Mouse (Mus musculus) midbrain, postnatal 0 days (tissue): Measurements from ENCODE around the gene Myh9. TPM values are rescaled to one million over a fixed set of nuclear protein-coding genes. Genes with fewer than 3 reads are reported as not detected.

Experiments
- ATAC-seq: fragments of 200-750 bp; cut with Nextera tagmentation; 2 replicates; pipeline ENCODE4 v1.8.0; 2017; ENCODE audit warnings: moderate number of reproducible peaks, mild to moderate bottlenecking, moderate TSS enrichment, moderate library complexity; ENCODE audit not compliant: low FRiP score
- DNase-seq: peaks from one replicate; pipeline ENCODE4 v3.0.0-alpha.2; 2015; ENCODE audit warnings: low spot score
- H3K27ac ChIP-seq: fragments of 300-500 bp; sonication (generic); 2 replicates; pipeline ENCODE4 v1.5.1; 2014; ENCODE audit warnings: low read depth, mild to moderate bottlenecking, low read length, mixed read lengths
- H3K27me3 ChIP-seq: fragments of 300-500 bp; sonication (generic); 2 replicates; pipeline ENCODE4 v1.6.1; 2014; ENCODE audit warnings: low read length, control low read depth, mixed read lengths; ENCODE audit not compliant: insufficient read depth
- H3K36me3 ChIP-seq: fragments of 300-500 bp; sonication (generic); 2 replicates; pipeline ENCODE4 v1.6.1; 2014; ENCODE audit warnings: low read length, control low read depth, mixed read lengths; ENCODE audit not compliant: insufficient read depth
- H3K4me1 ChIP-seq: fragments of 300-500 bp; sonication (generic); 2 replicates; pipeline ENCODE4 v1.6.1; 2014; ENCODE audit warnings: mild to moderate bottlenecking, control low read depth, antibody characterized with exemption, low read length, mixed read lengths; ENCODE audit not compliant: insufficient read depth
- H3K4me2 ChIP-seq: fragments of 300-500 bp; sonication (generic); 2 replicates; pipeline ENCODE4 v1.6.1; 2014; ENCODE audit warnings: low read depth, mild to moderate bottlenecking, low read length, mixed read lengths; ENCODE audit not compliant: poor library complexity, severe bottlenecking
- H3K4me3 ChIP-seq: fragments of 300-500 bp; sonication (generic); 2 replicates; pipeline ENCODE4 v1.5.1; 2014; ENCODE audit warnings: low read depth, mild to moderate bottlenecking, low read length, moderate library complexity
- H3K9ac ChIP-seq: fragments of 300-500 bp; sonication (generic); replicated peaks from 2 replicates; pipeline ENCODE4 v1.6.1; 2014; ENCODE audit warnings: mild to moderate bottlenecking, low read length, moderate library complexity, mixed read lengths; ENCODE audit not compliant: poor library complexity, severe bottlenecking
- H3K9me3 ChIP-seq: fragments of 300-500 bp; sonication (generic); 2 replicates; pipeline ENCODE4 v1.6.1; 2016; ENCODE audit warnings: low read length, control low read depth
- CTCF ChIP-seq: IDR thresholded peaks from 2 replicates; pipeline ENCODE4 v1.5.1; 2016; ENCODE audit warnings: antibody characterized with exemption, mild to moderate bottlenecking
- WGBS: fragments of 180-500 bp; shearing (Covaris S2); extraction: QIAGEN DNeasy Blood & Tissue Kit; methylation state at CpG from one replicate; pipeline ENCODE4 v1.1.7; 2014; 5-methylcytosine and 5-hydroxymethylcytosine counted together
- polyA plus RNA-seq: library from polyadenylated mRNA; unstranded; fragments of >200 nt; fragmentation: Nextera tagmentation; extraction: Ambion mirVana; gene quantifications from 2 replicates; pipeline ENCODE4 v1.2.1, GENCODE M21; 2015
- total RNA-seq: library from RNA; depleted of rRNA; stranded (reverse); fragments of >200 nt; gene quantifications from 2 replicates; pipeline ENCODE4 v1.2.3, GENCODE M21; 2014

Myh9 gene
- total and polyA plus RNA-seq, 2 experiments from 2014 or later, result 8.2 to 26.9 TPM

DNA sequence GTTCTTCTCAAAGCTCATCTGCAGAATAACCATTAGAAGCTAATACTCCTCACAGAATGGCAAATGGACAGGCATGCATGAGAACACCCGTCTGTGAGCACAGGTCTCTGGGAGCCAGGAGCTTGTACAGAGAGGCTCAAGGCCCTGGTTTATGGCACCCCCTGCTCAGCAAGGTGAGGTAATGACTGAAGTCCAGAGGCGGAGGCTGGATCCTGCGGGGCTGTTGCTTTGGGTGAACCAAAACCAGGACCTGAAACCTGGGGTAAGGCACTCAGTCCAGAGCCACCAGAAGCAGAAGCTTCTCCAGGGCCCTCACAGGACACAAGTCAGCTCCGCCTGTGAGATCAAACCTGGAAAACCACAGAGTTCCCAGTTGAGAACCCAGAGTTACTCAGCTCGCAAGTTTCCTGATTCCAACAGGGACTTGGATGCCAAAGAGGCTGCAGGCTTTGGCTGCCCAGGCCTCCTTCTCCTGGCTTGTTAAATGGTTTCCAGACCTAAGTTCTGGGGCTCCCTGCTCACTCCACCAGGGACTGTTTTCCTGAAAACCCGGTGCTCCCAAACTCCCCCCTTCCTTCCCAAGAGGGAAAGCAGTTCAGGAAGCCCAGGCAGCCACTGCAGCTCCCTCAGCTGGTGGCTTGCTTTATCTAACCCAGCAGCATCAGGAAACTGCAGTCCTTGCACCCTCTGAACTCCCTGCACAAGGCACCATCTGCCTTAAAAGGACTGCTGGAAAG lies 28.2 kb downstream of the Myh9 start:
- Histone ChIP-seq H3K27ac (no peak overlapping the region), H3K27me3 (no peaks in the 10 kb centered on the region), H3K36me3 (no peaks in the 10 kb centered on the region), H3K4me2 (no peak overlapping the region), H3K9ac (no peak overlapping the region), H3K9me3 (no peaks in the 10 kb centered on the region), H3K4me3 (no peak overlapping the region), H3K4me1 (0 out of 2 replicates have a peak, but pooled peaks cover 7% of the 10 kb centered on the region)
- ATAC-seq (no peak), DNase-seq (no peak)
- TF ChIP-seq CTCF, result peak; percentile 48
- WGBS, result 83% methylated on average over 6 of the region's 6 CpGs

DNA sequence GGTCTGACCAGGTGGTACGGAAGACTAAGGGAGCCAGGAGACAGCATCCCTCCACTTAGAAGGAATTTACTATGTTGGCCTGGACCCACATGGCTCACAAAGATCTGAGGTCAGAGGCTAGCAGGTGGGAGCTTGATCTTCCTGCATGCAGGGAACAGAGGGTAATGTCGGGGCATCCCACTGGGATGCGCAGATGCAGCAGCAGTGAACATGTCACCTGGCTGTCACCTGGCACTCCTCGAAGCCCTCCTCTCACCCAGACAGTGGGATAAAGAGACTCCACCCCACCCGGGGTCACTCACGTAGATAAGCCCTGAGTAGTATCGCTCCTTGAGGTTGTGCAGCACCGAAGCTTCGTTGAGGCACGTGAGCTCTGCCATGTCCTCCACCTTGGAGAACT lies 29.4 kb downstream of the Myh9 start:
- H3K4me1 ChIP-seq, result 0 out of 2 replicates have a peak, but pooled peaks cover 7% of the 10 kb centered on the region
- H3K36me3 ChIP-seq, result 0 out of 2 replicates have a peak, but pooled peaks cover 2% of the 10 kb centered on the region
- 93% methylated on average over 10 of the region's 10 CpGs for WGBS
- no peak overlapping the region for H3K9ac ChIP-seq
- H3K27me3 ChIP-seq, result no peaks in the 10 kb centered on the region
- no peaks in the 10 kb centered on the region for H3K9me3 ChIP-seq
- ATAC-seq (no peak), DNase-seq (no peak)
- TF ChIP-seq CTCF, result no peak
- no peak overlapping the region for H3K27ac ChIP-seq
- H3K4me3 ChIP-seq, result no peak overlapping the region
- no peak overlapping the region for H3K4me2 ChIP-seq

DNA sequence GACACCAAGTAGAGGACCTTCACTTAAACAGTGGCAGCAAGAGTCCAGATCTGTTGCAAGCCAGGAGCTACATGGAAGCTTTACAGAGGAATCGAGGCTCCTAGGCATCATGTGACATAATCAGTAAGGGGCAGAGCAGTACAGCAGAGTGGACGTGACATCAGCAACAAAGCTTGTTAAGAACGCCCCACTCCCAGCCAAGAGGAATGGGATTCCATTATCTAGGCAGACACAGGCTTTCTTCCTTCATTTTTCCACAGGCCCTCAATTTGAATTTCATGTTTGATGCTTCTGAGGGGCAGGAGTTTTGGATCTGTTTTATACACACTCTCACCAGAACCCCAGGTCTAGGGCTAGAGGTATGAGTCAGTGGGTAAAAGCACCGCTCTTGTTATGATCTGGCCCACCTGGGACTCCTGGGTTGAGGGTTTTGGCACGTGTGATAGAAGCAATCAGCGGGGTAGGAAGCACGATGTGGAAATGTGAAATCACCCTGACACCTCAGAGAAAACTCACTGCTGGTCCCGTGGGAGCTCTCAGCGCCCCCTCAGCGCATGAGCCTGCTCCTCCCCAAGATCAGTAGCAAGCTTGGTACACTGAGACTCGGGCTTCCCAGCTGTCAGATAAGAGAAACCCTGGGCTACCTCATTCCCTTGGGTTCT lies 30.7 kb downstream of the Myh9 start:
- Histone ChIP-seq H3K27me3 (no peaks in the 10 kb centered on the region), H3K36me3 (0 out of 2 replicates have a peak, but pooled peaks cover 8% of the 10 kb centered on the region), H3K9me3 (no peaks in the 10 kb centered on the region), H3K27ac (no peak overlapping the region), H3K4me1 (0 out of 2 replicates have a peak, but pooled peaks cover 3% of the 10 kb centered on the region), H3K4me2 (no peak overlapping the region), H3K4me3 (no peak overlapping the region), H3K9ac (no peak overlapping the region)
- no peak for ATAC-seq
- no peak for DNase-seq
- WGBS, result 53% methylated on average over 11 of the region's 11 CpGs
- no peak for TF ChIP-seq CTCF

DNA sequence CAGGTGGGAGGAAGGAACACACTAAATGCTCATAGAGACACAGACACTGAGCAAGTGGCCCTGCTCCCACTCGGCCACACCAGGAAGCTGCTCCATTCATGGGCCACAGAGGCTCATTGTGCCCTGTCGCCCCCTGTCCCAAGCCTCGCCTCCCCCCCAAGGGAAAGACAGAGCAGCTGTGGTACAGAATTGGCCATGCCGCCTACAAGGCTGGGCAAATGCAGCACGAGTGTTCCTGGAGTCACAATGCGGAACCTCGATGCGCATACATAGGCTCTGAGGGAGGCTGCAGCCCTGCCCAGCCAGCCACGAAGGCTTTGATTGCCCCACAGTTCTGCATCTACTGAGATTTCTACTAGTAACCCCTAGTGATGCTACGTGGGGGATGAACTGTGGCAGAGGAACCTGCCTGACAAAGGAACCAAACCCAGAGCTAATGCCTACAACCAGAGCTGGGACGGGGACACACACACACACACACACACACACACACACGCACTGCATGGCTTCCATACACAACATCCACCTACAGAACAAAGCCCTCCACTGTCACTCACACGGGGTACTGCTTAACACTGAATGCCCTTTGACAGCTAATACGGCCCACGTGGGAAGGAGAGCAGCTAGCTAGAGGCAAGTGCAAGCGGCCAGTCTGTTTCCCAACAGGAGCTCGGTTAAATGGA lies 31.4 kb downstream of the Myh9 start:
- Histone ChIP-seq H3K4me1 (0 out of 2 replicates have a peak, but pooled peaks cover 3% of the 10 kb centered on the region), H3K27ac (no peak overlapping the region), H3K9me3 (no peaks in the 10 kb centered on the region), H3K36me3 (0 out of 2 replicates have a peak, but pooled peaks cover 12% of the 10 kb centered on the region), H3K9ac (no peak overlapping the region), H3K4me2 (no peak overlapping the region), H3K4me3 (no peak overlapping the region), H3K27me3 (no peaks in the 10 kb centered on the region)
- no peak for TF ChIP-seq CTCF
- peak; percentile 52 for ATAC-seq
- 43% methylated on average over 17 of the region's 17 CpGs for WGBS
- DNase-seq, result peak; percentile 56

DNA sequence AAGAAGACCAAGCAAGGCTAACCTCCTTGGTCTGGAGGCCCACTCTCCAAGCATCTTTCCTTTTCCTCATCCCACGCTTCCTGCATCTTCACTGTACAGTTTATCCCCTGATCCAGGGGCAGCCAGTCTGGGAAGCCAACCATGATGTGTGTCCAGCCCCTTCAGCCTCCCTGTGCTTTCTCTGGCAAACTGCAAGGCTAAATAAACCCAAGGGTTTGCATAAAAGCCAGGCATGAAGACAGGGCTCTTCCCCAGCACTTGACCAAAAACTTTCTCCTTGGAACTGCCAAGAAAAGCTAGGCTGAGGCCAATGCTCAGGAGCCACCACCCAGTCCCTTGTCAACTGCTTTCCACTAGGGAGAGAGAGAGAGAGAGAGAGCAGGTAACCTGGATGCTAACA lies 32.5 kb downstream of the Myh9 start:
- Histone ChIP-seq H3K36me3 (0 out of 2 replicates have a peak, but pooled peaks cover 12% of the 10 kb centered on the region), H3K4me3 (no peak overlapping the region), H3K27ac (no peak overlapping the region), H3K4me1 (0 out of 2 replicates have a peak, but pooled peaks cover 3% of the 10 kb centered on the region), H3K9me3 (no peaks in the 10 kb centered on the region), H3K4me2 (no peak overlapping the region), H3K27me3 (no peaks in the 10 kb centered on the region), H3K9ac (no peak overlapping the region)
- TF ChIP-seq CTCF, result no peak
- 82% methylated on average over 1 of the region's 1 CpGs for WGBS
- DNase-seq (no peak), ATAC-seq (no peak)
